Mouse (Mus musculus): ENCODE measurements at regions not wholly inside any gene's neighbourhood (a gene's known extent, or its start where the extent isn't known, plus 50 kb on each side); places are given as distances from the start of the nearest gene placed in this dataset.

DNA sequence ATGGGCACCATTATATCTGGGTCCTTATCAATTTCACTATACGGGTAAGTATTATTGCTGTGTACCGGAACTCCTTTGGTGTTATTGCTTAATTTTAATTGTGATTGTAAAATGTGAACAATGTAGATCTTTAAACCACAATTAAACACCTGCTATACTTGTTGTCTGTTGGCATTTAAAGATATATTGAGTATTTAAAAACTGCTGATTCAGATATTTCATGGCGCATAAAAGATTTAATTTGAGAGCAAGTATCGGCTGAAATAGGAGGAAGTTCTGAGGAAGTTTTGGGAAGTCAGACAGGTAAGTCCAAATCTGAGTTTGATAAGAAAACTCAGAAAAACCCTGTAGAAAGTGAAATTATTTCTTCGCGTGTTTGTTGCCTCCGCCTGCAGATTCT is 142.7 kb upstream of the Tbc1d5 start:
- no peak for TF ChIP-seq CHD2 (IDR thresholded peaks at IDR 0.05; ENCODE audit: low read depth, low read length)
- TF ChIP-seq HCFC1 (IDR thresholded peaks at IDR 0.05; ENCODE audit: borderline replicate concordance, insufficient read depth, low read length) = no peak

Measured in ES-E14 (cell line).